Comparison of ENCODE assay signal across 16 mouse cellular contexts in genomic region chr4:137695300-137695699, GRCm38 (mm10). TPM values are rescaled to one million over a fixed set of nuclear protein-coding genes. Genes with fewer than 3 reads are reported as not detected.
DNase-seq lines count a peak whose midpoint lies in the region; ATAC-seq lines count a peak whose summit lies in the region.
"Had no signal": no experiment of that assay in that cellular context is flagged by ENCODE, and none has a peak within 500 bp of the region (broad histone marks: within the 10 kb centered on the region; RNA-seq: fewer than 3 reads in every experiment).

No protein-coding gene starts in this region.

- no peak overlapping the region for H3K4me3 ChIP-seq in hindbrain, embryonic 16.5 days (ENCODE audit: low read length)
- H3K4me3 ChIP-seq in hindbrain, embryonic 12.5 days, result no peak overlapping the region
- H3K4me3 ChIP-seq in neural tube, embryonic 15.5 days (replicated peaks), result no peak overlapping the region
- H3K4me3 ChIP-seq: forebrain, embryonic 12.5 days; heart, embryonic 15.5 days; midbrain, embryonic 13.5 days; neural tube, embryonic 13.5 days had no signal

- H3K27me3 ChIP-seq in hindbrain, embryonic 16.5 days (replicated peaks; ENCODE audit: control insufficient read depth, insufficient read depth, low read length), result no peaks in the 10 kb centered on the region
- H3K27me3 ChIP-seq in hindbrain, embryonic 12.5 days, result no peaks in the 10 kb centered on the region
- H3K27me3 ChIP-seq in neural tube, embryonic 15.5 days (replicated peaks), result no peaks in the 10 kb centered on the region
- H3K27me3 ChIP-seq: midbrain, embryonic 13.5 days; neural tube, embryonic 13.5 days had no signal

- H3K9ac ChIP-seq in hindbrain, embryonic 16.5 days (ENCODE audit: low read depth, low read length), result no peak overlapping the region
- no peak overlapping the region for H3K9ac ChIP-seq in hindbrain, embryonic 12.5 days
- no peak overlapping the region for H3K9ac ChIP-seq in neural tube, embryonic 15.5 days (replicated peaks)
- H3K9ac ChIP-seq: forebrain, embryonic 12.5 days; heart, embryonic 15.5 days; liver, embryonic 14.5 days; midbrain, embryonic 13.5 days; neural tube, embryonic 13.5 days had no signal

- no peak overlapping the region for H3K4me2 ChIP-seq in hindbrain, embryonic 16.5 days (ENCODE audit: low read length)
- H3K4me2 ChIP-seq in hindbrain, embryonic 12.5 days (replicated peaks), result no peak overlapping the region
- no peak overlapping the region for H3K4me2 ChIP-seq in neural tube, embryonic 15.5 days
- H3K4me2 ChIP-seq: forebrain, embryonic 12.5 days; heart, embryonic 15.5 days; midbrain, embryonic 13.5 days; neural tube, embryonic 13.5 days had no signal

- no peaks in the 10 kb centered on the region for H3K9me3 ChIP-seq in hindbrain, embryonic 16.5 days (ENCODE audit: control insufficient read depth, low read length)
- no peaks in the 10 kb centered on the region for H3K9me3 ChIP-seq in hindbrain, embryonic 12.5 days (replicated peaks)
- H3K9me3 ChIP-seq in neural tube, embryonic 15.5 days (replicated peaks), result no peaks in the 10 kb centered on the region
- H3K9me3 ChIP-seq: forebrain, embryonic 12.5 days; heart, embryonic 15.5 days; midbrain, embryonic 13.5 days; neural tube, embryonic 13.5 days had no signal

- ATAC-seq in hindbrain, embryonic 16.5 days, result no peak
- no peak for ATAC-seq in hindbrain, embryonic 12.5 days (ENCODE audit: low FRiP score)
- no peak for ATAC-seq in neural tube, embryonic 15.5 days (ENCODE audit: low FRiP score)
- no peak for ATAC-seq in CD4-positive, CD25-positive, alpha-beta regulatory T cell, adult 4 months
- ATAC-seq: midbrain, embryonic 13.5 days had no signal

- 0 out of 2 replicates have a peak overlapping the region, but pooled peaks have one; percentile 44 for H3K27ac ChIP-seq in hindbrain, embryonic 16.5 days (ENCODE audit: low read depth, low read length)
- no peak overlapping the region for H3K27ac ChIP-seq in hindbrain, embryonic 12.5 days
- peak overlapping the region; percentile 37 for H3K27ac ChIP-seq in neural tube, embryonic 15.5 days (replicated peaks)
- H3K27ac ChIP-seq: forebrain, embryonic 12.5 days; heart, embryonic 15.5 days; liver, embryonic 14.5 days; midbrain, embryonic 13.5 days had no signal

- no peak for DNase-seq in neural tube, embryonic 10.5 days (ENCODE audit: extremely low spot score, low spot score)
- DNase-seq in lung, postnatal 14 days, result peak; percentile 33
- DNase-seq in B cell, adult 2 months, result no peak
- DNase-seq in gastrocnemius, postnatal 25 days, result no peak
- DNase-seq: cerebellum, adult 18-20 months; cerebellum, postnatal 36 days; gastrocnemius, postnatal 36 days had no signal

- H3K36me3 ChIP-seq in hindbrain, embryonic 16.5 days (ENCODE audit: control insufficient read depth, insufficient read depth, low read length), result no peaks in the 10 kb centered on the region
- H3K36me3 ChIP-seq in hindbrain, embryonic 12.5 days, result no peaks in the 10 kb centered on the region
- H3K36me3 ChIP-seq in neural tube, embryonic 15.5 days, result no peaks in the 10 kb centered on the region
- H3K36me3 ChIP-seq: forebrain, embryonic 12.5 days; heart, embryonic 15.5 days; midbrain, embryonic 13.5 days; neural tube, embryonic 13.5 days had no signal

- 82% methylated on average over 8 of the region's 8 CpGs for WGBS in hindbrain, embryonic 16.5 days
- 83% methylated on average over 8 of the region's 8 CpGs for WGBS in hindbrain, embryonic 12.5 days
- 84% methylated on average over 8 of the region's 8 CpGs for WGBS in neural tube, embryonic 15.5 days

- H3K4me1 ChIP-seq in hindbrain, embryonic 16.5 days (ENCODE audit: control insufficient read depth, insufficient read depth, low read depth, low read length), result peaks cover 24% of the 10 kb centered on the region
- peaks cover 32% of the 10 kb centered on the region for H3K4me1 ChIP-seq in hindbrain, embryonic 12.5 days
- peaks cover 36% of the 10 kb centered on the region for H3K4me1 ChIP-seq in neural tube, embryonic 15.5 days

RNA-seq across cellular contexts. Expression of gene Rap1gap, which starts 30.8 kb away (rescaled TPM):
- polyA plus RNA-seq in hindbrain, embryonic 16.5 days (2015; fragmentation: Nextera tagmentation; extraction: Ambion mirVana), result 119 and 120 TPM in 2 replicates
- polyA plus RNA-seq in hindbrain, embryonic 12.5 days (2016; fragmentation: Nextera tagmentation; extraction: Ambion mirVana), result 17.1 and 19.8 TPM in 2 replicates
- polyA plus RNA-seq in neural tube, embryonic 15.5 days (2015; fragmentation: Nextera tagmentation; extraction: Ambion mirVana), result 88.5 and 106 TPM in 2 replicates
- 1 to 10 TPM; 8.0 to 9.4 TPM for total RNA-seq in gastrocnemius, postnatal 25 days (2021)
- polyA plus RNA-seq in CD4-positive, CD25-positive, alpha-beta regulatory T cell, adult 4 months (2017; shearing (Covaris generic)), result 1 to 10 TPM in 1 of 2 experiments, not detected in 1; 1.4 TPM
